Mouse (Mus musculus) heart, embryonic 12.5 days (tissue): ENCODE results near the gene Mef2c. TPM values are rescaled to one million over a fixed set of nuclear protein-coding genes. Genes with fewer than 3 reads are reported as not detected.

Experiments
- ATAC-seq: fragments of 200-750 bp; cut with Nextera tagmentation; 2 replicates; pipeline ENCODE4 v1.8.0; 2017; ENCODE audit warnings: moderate TSS enrichment, moderate library complexity; ENCODE audit not compliant: insufficient number of reproducible peaks, low FRiP score
- H3K27ac ChIP-seq: fragments of 300-500 bp; sonication (generic); 2 replicates; pipeline ENCODE4 v1.5.1; 2016; ENCODE audit warnings: mild to moderate bottlenecking, moderate library complexity; ENCODE audit not compliant: poor library complexity, severe bottlenecking
- H3K27me3 ChIP-seq: fragments of 300-500 bp; sonication (generic); replicated peaks from 2 replicates; pipeline ENCODE4 v1.6.1; 2016; ENCODE audit warnings: mild to moderate bottlenecking, moderate library complexity
- H3K36me3 ChIP-seq: fragments of 300-500 bp; sonication (generic); 2 replicates; pipeline ENCODE4 v1.6.1; 2016; ENCODE audit warnings: mild to moderate bottlenecking, moderate library complexity
- H3K4me1 ChIP-seq: fragments of 300-500 bp; sonication (generic); replicated peaks from 2 replicates; pipeline ENCODE4 v1.6.1; 2016; ENCODE audit warnings: mild to moderate bottlenecking
- H3K4me2 ChIP-seq: fragments of 300-500 bp; sonication (generic); 2 replicates; pipeline ENCODE4 v1.6.1; 2016; ENCODE audit warnings: mild to moderate bottlenecking, moderate library complexity
- H3K4me3 ChIP-seq: fragments of 300-500 bp; sonication (generic); 2 replicates; pipeline ENCODE4 v1.5.1; 2016; ENCODE audit warnings: mild to moderate bottlenecking
- H3K9ac ChIP-seq: fragments of 300-500 bp; sonication (generic); 2 replicates; pipeline ENCODE4 v1.6.1; 2016; ENCODE audit warnings: mild to moderate bottlenecking, moderate library complexity
- H3K9me3 ChIP-seq: fragments of 300-500 bp; sonication (generic); replicated peaks from 2 replicates; pipeline ENCODE4 v1.6.1; 2016; ENCODE audit warnings: mild to moderate bottlenecking, moderate library complexity
- WGBS: fragments of 180-500 bp; shearing (Covaris S2); methylation state at CpG from one replicate; pipeline ENCODE4 v1.1.7; 2016; 5-methylcytosine and 5-hydroxymethylcytosine counted together
- polyA plus RNA-seq: library from polyadenylated mRNA; unstranded; fragments of >200 nt; fragmentation: Nextera tagmentation; extraction: Ambion mirVana; gene quantifications from 2 replicates; pipeline ENCODE4 v1.2.1, GENCODE M21; 2016

Mef2c gene
- polyA plus RNA-seq, 1 experiment from 2014 or later = 117 TPM

GRCm38 (mm10) chr13:83595429-83595828 is 91.6 kb downstream of the Mef2c start:
- H3K4me1 ChIP-seq = peaks cover 21% of the 10 kb centered on the region
- WGBS = 54% methylated on average over 1 of the region's 1 CpGs
- no peak overlapping the region for H3K4me3 ChIP-seq
- no peak overlapping the region for H3K4me2 ChIP-seq
- ATAC-seq = no peak
- no peaks in the 10 kb centered on the region for H3K9me3 ChIP-seq
- no peak overlapping the region for H3K27ac ChIP-seq
- H3K36me3 ChIP-seq = peaks cover 9% of the 10 kb centered on the region
- no peak overlapping the region for H3K9ac ChIP-seq
- no peaks in the 10 kb centered on the region for H3K27me3 ChIP-seq

GRCm38 (mm10) chr13:83596989-83597738 is 93.3 kb downstream of the Mef2c start:
- H3K4me3 ChIP-seq = no peak overlapping the region
- no peak for ATAC-seq
- H3K27me3 ChIP-seq = no peaks in the 10 kb centered on the region
- H3K4me1 ChIP-seq = peaks cover 11% of the 10 kb centered on the region; the same call in 1 of the 2 replicates
- WGBS = 83% methylated on average over 6 of the region's 6 CpGs
- H3K9ac ChIP-seq = no peak overlapping the region
- no peaks in the 10 kb centered on the region for H3K9me3 ChIP-seq
- peaks cover 9% of the 10 kb centered on the region for H3K36me3 ChIP-seq
- H3K27ac ChIP-seq = no peak overlapping the region
- H3K4me2 ChIP-seq = no peak overlapping the region

- Histone ChIP-seq H3K27me3 (no peaks in the 10 kb centered on the region), H3K27ac (no peak overlapping the region), H3K9me3 (no peaks in the 10 kb centered on the region), H3K4me2 (no peak overlapping the region), H3K36me3 (peaks cover 7% of the 10 kb centered on the region), H3K9ac (no peak overlapping the region), H3K4me3 (no peak overlapping the region), H3K4me1 (peaks cover 15% of the 10 kb centered on the region; the same call in 1 of the 2 replicates)
- ATAC-seq = no peak
- WGBS = 92% methylated on average over 3 of the region's 3 CpGs
These were observed 93.9 kb downstream of the Mef2c start for GRCm38 (mm10) chr13:83597739-83598210.

GRCm38 (mm10) chr13:83600301-83600700 is 96.5 kb downstream of the Mef2c start:
- Histone ChIP-seq H3K27me3 (no peaks in the 10 kb centered on the region), H3K36me3 (0 out of 2 replicates have a peak, but pooled peaks cover 3% of the 10 kb centered on the region), H3K9ac (no peak overlapping the region), H3K9me3 (no peaks in the 10 kb centered on the region), H3K4me1 (peaks cover 21% of the 10 kb centered on the region), H3K27ac (no peak overlapping the region), H3K4me3 (no peak overlapping the region), H3K4me2 (no peak overlapping the region)
- no peak for ATAC-seq

GRCm38 (mm10) chr13:83601741-83602140 is 97.9 kb downstream of the Mef2c start:
- Histone ChIP-seq H3K4me2 (no peak overlapping the region), H3K4me3 (no peak overlapping the region), H3K9ac (no peak overlapping the region), H3K36me3 (no peaks in the 10 kb centered on the region), H3K4me1 (peaks cover 15% of the 10 kb centered on the region), H3K27ac (no peak overlapping the region), H3K9me3 (no peaks in the 10 kb centered on the region), H3K27me3 (no peaks in the 10 kb centered on the region)
- ATAC-seq = no peak
- 62% methylated on average over 4 of the region's 4 CpGs for WGBS

GRCm38 (mm10) chr13:83603373-83604265 is 99.8 kb downstream of the Mef2c start:
- Histone ChIP-seq H3K27ac (peak overlapping the region; percentile 98), H3K4me1 (peaks cover 22% of the 10 kb centered on the region), H3K36me3 (no peaks in the 10 kb centered on the region), H3K4me3 (no peak overlapping the region), H3K4me2 (peak overlapping the region; percentile 48), H3K9ac (no peak overlapping the region), H3K9me3 (no peaks in the 10 kb centered on the region), H3K27me3 (no peaks in the 10 kb centered on the region)
- 5% methylated on average over 4 of the region's 7 CpGs for WGBS
- peak; percentile 89 for ATAC-seq

- Histone ChIP-seq H3K4me1 (peaks cover 26% of the 10 kb centered on the region), H3K27ac (peak overlapping the region; percentile 98), H3K4me3 (no peak overlapping the region), H3K36me3 (no peaks in the 10 kb centered on the region), H3K9ac (no peak overlapping the region), H3K4me2 (no peak overlapping the region), H3K9me3 (no peaks in the 10 kb centered on the region), H3K27me3 (no peaks in the 10 kb centered on the region)
- WGBS = 16% methylated on average over 3 of the region's 3 CpGs
- ATAC-seq = peak; percentile 56; the same call in 1 of the 2 replicates
These were observed 100.5 kb downstream of the Mef2c start for GRCm38 (mm10) chr13:83604320-83604719.

- peaks cover 28% of the 10 kb centered on the region for H3K4me1 ChIP-seq
- H3K9ac ChIP-seq = no peak overlapping the region
- no peaks in the 10 kb centered on the region for H3K27me3 ChIP-seq
- H3K36me3 ChIP-seq = no peaks in the 10 kb centered on the region
- H3K27ac ChIP-seq = peak overlapping the region; percentile 98
- WGBS = 67% methylated on average over 4 of the region's 4 CpGs
- ATAC-seq = no peak
- no peak overlapping the region for H3K4me3 ChIP-seq
- H3K4me2 ChIP-seq = 0 out of 2 replicates have a peak overlapping the region, but pooled peaks have one; percentile 4
- H3K9me3 ChIP-seq = no peaks in the 10 kb centered on the region
These were observed 101.0 kb downstream of the Mef2c start for GRCm38 (mm10) chr13:83604785-83605184.

- no peak overlapping the region for H3K4me3 ChIP-seq
- no peak overlapping the region for H3K9ac ChIP-seq
- no peaks in the 10 kb centered on the region for H3K36me3 ChIP-seq
- WGBS = 38% methylated on average over 4 of the region's 4 CpGs
- no peak for ATAC-seq
- H3K9me3 ChIP-seq = no peaks in the 10 kb centered on the region
- peak overlapping the region; percentile 57; the same call in 1 of the 2 replicates for H3K27ac ChIP-seq
- no peaks in the 10 kb centered on the region for H3K27me3 ChIP-seq
- no peak overlapping the region for H3K4me2 ChIP-seq
- H3K4me1 ChIP-seq = peaks cover 30% of the 10 kb centered on the region
These were observed 104.2 kb downstream of the Mef2c start for GRCm38 (mm10) chr13:83607883-83608581.

- Histone ChIP-seq H3K4me3 (no peak overlapping the region), H3K4me2 (no peak overlapping the region), H3K9me3 (no peaks in the 10 kb centered on the region), H3K9ac (no peak overlapping the region), H3K36me3 (no peaks in the 10 kb centered on the region), H3K4me1 (peaks cover 30% of the 10 kb centered on the region), H3K27me3 (no peaks in the 10 kb centered on the region), H3K27ac (no peak overlapping the region)
- no peak for ATAC-seq
- 68% methylated on average over 3 of the region's 3 CpGs for WGBS
These were observed 105.2 kb downstream of the Mef2c start for GRCm38 (mm10) chr13:83608851-83609516.
